Mouse (Mus musculus) CD4-positive helper T cell, adult 2 months (primary cell): ENCODE results near the gene Tbc1d32.
"Not testable (repeated sequence)": the region's sequence is repeated elsewhere in the genome, so short reads cannot be mapped to it uniquely, and the experiment has no call there.

Experiments used
- DNase-seq: peaks from one replicate; pipeline ENCODE4 v3.0.0-alpha.2; 2012; ENCODE audit warnings: low read depth, missing footprints, low spot score

The Tbc1d32 gene

GRCm38 (mm10) chr10:56228568-56229209 lies at the start of gene Tbc1d32:
Tbc1d32 (minus strand) TSS chr10:56228689.
- DNase-seq = peak; percentile 90

- DNase-seq = no peak
Measured at GRCm38 (mm10) chr10:56227771-56228275, 666 bp downstream of the Tbc1d32 start.

GRCm38 (mm10) chr10:56215797-56216196 lies 12.7 kb downstream of the Tbc1d32 start:
- no peak for DNase-seq

- no peak for DNase-seq
Measured at GRCm38 (mm10) chr10:56210343-56210742, 18.1 kb downstream of the Tbc1d32 start.

- no peak for DNase-seq
Measured at GRCm38 (mm10) chr10:56206802-56207404, 21.6 kb downstream of the Tbc1d32 start.

- DNase-seq = no peak
Measured at GRCm38 (mm10) chr10:56204348-56204747, 24.1 kb downstream of the Tbc1d32 start.

GRCm38 (mm10) chr10:56199902-56200301 lies 28.6 kb downstream of the Tbc1d32 start:
- DNase-seq = no peak

GRCm38 (mm10) chr10:56198691-56199090 lies 29.8 kb downstream of the Tbc1d32 start:
- DNase-seq = no peak

GRCm38 (mm10) chr10:56194310-56194709 lies 34.2 kb downstream of the Tbc1d32 start:
- DNase-seq = no peak

- DNase-seq = no peak
Measured at GRCm38 (mm10) chr10:56181727-56182126, 46.8 kb downstream of the Tbc1d32 start.

GRCm38 (mm10) chr10:56173184-56173583 lies 55.3 kb downstream of the Tbc1d32 start:
- DNase-seq = no peak

- not testable (repeated sequence) for DNase-seq
Measured at GRCm38 (mm10) chr10:56167721-56168120, 60.8 kb downstream of the Tbc1d32 start.

- DNase-seq = no peak
Measured at GRCm38 (mm10) chr10:56165758-56166157, 62.7 kb downstream of the Tbc1d32 start.

GRCm38 (mm10) chr10:56164411-56164810 lies 64.1 kb downstream of the Tbc1d32 start:
- no peak for DNase-seq

- DNase-seq = no peak
Measured at GRCm38 (mm10) chr10:56158748-56159147, 69.7 kb downstream of the Tbc1d32 start.

- no peak for DNase-seq
Measured at GRCm38 (mm10) chr10:56158207-56158606, 70.3 kb downstream of the Tbc1d32 start.

- no peak for DNase-seq
Measured at GRCm38 (mm10) chr10:56156956-56157355, 71.5 kb downstream of the Tbc1d32 start.

- no peak for DNase-seq
Measured at GRCm38 (mm10) chr10:56148920-56149319, 79.6 kb downstream of the Tbc1d32 start.

- no peak for DNase-seq
Measured at GRCm38 (mm10) chr10:56137191-56137590, 91.3 kb downstream of the Tbc1d32 start.

- no peak for DNase-seq
Measured at GRCm38 (mm10) chr10:56129642-56130041, 98.8 kb downstream of the Tbc1d32 start.

GRCm38 (mm10) chr10:56126972-56127371 lies 101.5 kb downstream of the Tbc1d32 start:
- DNase-seq = no peak

- DNase-seq = no peak
Measured at GRCm38 (mm10) chr10:56115636-56116180, 112.8 kb downstream of the Tbc1d32 start.
